Mouse (Mus musculus): ENCODE results near the gene Grik4. TPM values are rescaled to one million over a fixed set of nuclear protein-coding genes. Genes with fewer than 3 reads are reported as not detected.

Grik4 gene
- polyA plus RNA-seq, 1 experiment from 2014 or later, result 0.43 TPM

- H3K4me2 ChIP-seq, result no peak overlapping the region
- no peaks in the 10 kb centered on the region for H3K36me3 ChIP-seq (ENCODE audit: control insufficient read depth, insufficient read depth, low read length)
- H3K9ac ChIP-seq (ENCODE audit: low read depth, low read length), result no peak overlapping the region
- H3K4me3 ChIP-seq (ENCODE audit: low read depth, low read length), result no peak overlapping the region
- WGBS (ENCODE audit: insufficient replicate concordance), result 45% methylated on average over 7 of the region's 7 CpGs
- ATAC-seq (replicated peaks; ENCODE audit: insufficient number of reproducible peaks, low FRiP score, low TSS enrichment), result no peak
- H3K27me3 ChIP-seq (ENCODE audit: control insufficient read depth, insufficient read depth, low read length), result peaks cover 5% of the 10 kb centered on the region; the same call in 1 of the 2 replicates
- H3K4me1 ChIP-seq (ENCODE audit: control insufficient read depth, insufficient read depth, low read length), result peaks cover 11% of the 10 kb centered on the region; the same call in 1 of the 2 replicates
- H3K27ac ChIP-seq (ENCODE audit: low read depth, low read length), result no peak overlapping the region
- H3K9me3 ChIP-seq (replicated peaks; ENCODE audit: control insufficient read depth, low read length), result no peaks in the 10 kb centered on the region
Observed at GRCm38 (mm10) chr9:42530221-42531152, 413.8 kb downstream of the Grik4 start.

- H3K27me3 ChIP-seq (ENCODE audit: control insufficient read depth, insufficient read depth, low read length), result peaks cover 36% of the 10 kb centered on the region
- H3K27ac ChIP-seq (ENCODE audit: low read depth, low read length), result no peak overlapping the region
- peak overlapping the region; percentile 61 for H3K9ac ChIP-seq (ENCODE audit: low read depth, low read length)
- no peaks in the 10 kb centered on the region for H3K9me3 ChIP-seq (replicated peaks; ENCODE audit: control insufficient read depth, low read length)
- H3K4me1 ChIP-seq (ENCODE audit: control insufficient read depth, insufficient read depth, low read length), result no peaks in the 10 kb centered on the region; the same call in 1 of the 2 replicates
- H3K4me3 ChIP-seq (ENCODE audit: low read depth, low read length), result peak overlapping the region; percentile 42
- H3K4me2 ChIP-seq, result peak overlapping the region; percentile 78
- no peak for ATAC-seq (replicated peaks; ENCODE audit: insufficient number of reproducible peaks, low FRiP score, low TSS enrichment)
- 3% methylated on average over 36 of the region's 36 CpGs for WGBS (ENCODE audit: insufficient replicate concordance)
- no peaks in the 10 kb centered on the region for H3K36me3 ChIP-seq (ENCODE audit: control insufficient read depth, insufficient read depth, low read length)
Observed at GRCm38 (mm10) chr9:42520587-42521084, 423.7 kb downstream of the Grik4 start.

- Histone ChIP-seq H3K27ac (ENCODE audit: low read depth, low read length) (no peak overlapping the region), H3K36me3 (ENCODE audit: control insufficient read depth, insufficient read depth, low read length) (no peaks in the 10 kb centered on the region), H3K27me3 (ENCODE audit: control insufficient read depth, insufficient read depth, low read length) (peaks cover 36% of the 10 kb centered on the region), H3K4me2 (no peak overlapping the region), H3K9ac (ENCODE audit: low read depth, low read length) (no peak overlapping the region), H3K9me3 (replicated peaks; ENCODE audit: control insufficient read depth, low read length) (no peaks in the 10 kb centered on the region), H3K4me1 (ENCODE audit: control insufficient read depth, insufficient read depth, low read length) (no peaks in the 10 kb centered on the region; the same call in 1 of the 2 replicates), H3K4me3 (ENCODE audit: low read depth, low read length) (no peak overlapping the region)
- WGBS (ENCODE audit: insufficient replicate concordance), result 74% methylated on average over 14 of the region's 14 CpGs
- ATAC-seq (replicated peaks; ENCODE audit: insufficient number of reproducible peaks, low FRiP score, low TSS enrichment), result no peak
Observed at GRCm38 (mm10) chr9:42518163-42518562, 426.1 kb downstream of the Grik4 start.

GRCm38 (mm10) chr9:42513159-42513558 lies 431.1 kb downstream of the Grik4 start:
- H3K4me3 ChIP-seq (ENCODE audit: low read depth, low read length), result no peak overlapping the region
- H3K27me3 ChIP-seq (ENCODE audit: control insufficient read depth, insufficient read depth, low read length), result peaks cover 4% of the 10 kb centered on the region
- no peaks in the 10 kb centered on the region for H3K4me1 ChIP-seq (ENCODE audit: control insufficient read depth, insufficient read depth, low read length)
- no peak overlapping the region for H3K9ac ChIP-seq (ENCODE audit: low read depth, low read length)
- WGBS (ENCODE audit: insufficient replicate concordance), result 75% methylated on average over 5 of the region's 5 CpGs
- H3K9me3 ChIP-seq (replicated peaks; ENCODE audit: control insufficient read depth, low read length), result no peaks in the 10 kb centered on the region
- no peak for ATAC-seq (replicated peaks; ENCODE audit: insufficient number of reproducible peaks, low FRiP score, low TSS enrichment)
- no peak overlapping the region for H3K4me2 ChIP-seq
- no peaks in the 10 kb centered on the region for H3K36me3 ChIP-seq (ENCODE audit: control insufficient read depth, insufficient read depth, low read length)
- no peak overlapping the region for H3K27ac ChIP-seq (ENCODE audit: low read depth, low read length)

GRCm38 (mm10) chr9:42512312-42512711 lies 432.0 kb downstream of the Grik4 start:
- H3K36me3 ChIP-seq (ENCODE audit: control insufficient read depth, insufficient read depth, low read length), result no peaks in the 10 kb centered on the region
- H3K27me3 ChIP-seq (ENCODE audit: control insufficient read depth, insufficient read depth, low read length), result peaks cover 2% of the 10 kb centered on the region; the same call in 1 of the 2 replicates
- H3K4me2 ChIP-seq, result no peak overlapping the region
- 70% methylated on average over 4 of the region's 4 CpGs for WGBS (ENCODE audit: insufficient replicate concordance)
- no peak overlapping the region for H3K4me3 ChIP-seq (ENCODE audit: low read depth, low read length)
- H3K4me1 ChIP-seq (ENCODE audit: control insufficient read depth, insufficient read depth, low read length), result no peaks in the 10 kb centered on the region
- H3K9ac ChIP-seq (ENCODE audit: low read depth, low read length), result no peak overlapping the region
- H3K27ac ChIP-seq (ENCODE audit: low read depth, low read length), result no peak overlapping the region
- ATAC-seq (replicated peaks; ENCODE audit: insufficient number of reproducible peaks, low FRiP score, low TSS enrichment), result no peak
- no peaks in the 10 kb centered on the region for H3K9me3 ChIP-seq (replicated peaks; ENCODE audit: control insufficient read depth, low read length)

- no peaks in the 10 kb centered on the region for H3K4me1 ChIP-seq (ENCODE audit: control insufficient read depth, insufficient read depth, low read length)
- no peak for ATAC-seq (replicated peaks; ENCODE audit: insufficient number of reproducible peaks, low FRiP score, low TSS enrichment)
- H3K36me3 ChIP-seq (ENCODE audit: control insufficient read depth, insufficient read depth, low read length), result no peaks in the 10 kb centered on the region
- H3K27ac ChIP-seq (ENCODE audit: low read depth, low read length), result no peak overlapping the region
- H3K4me2 ChIP-seq, result no peak overlapping the region
- no peak overlapping the region for H3K4me3 ChIP-seq (ENCODE audit: low read depth, low read length)
- 76% methylated on average over 7 of the region's 7 CpGs for WGBS (ENCODE audit: insufficient replicate concordance)
- H3K9ac ChIP-seq (ENCODE audit: low read depth, low read length), result no peak overlapping the region
- H3K27me3 ChIP-seq (ENCODE audit: control insufficient read depth, insufficient read depth, low read length), result no peaks in the 10 kb centered on the region
- no peaks in the 10 kb centered on the region for H3K9me3 ChIP-seq (replicated peaks; ENCODE audit: control insufficient read depth, low read length)
Observed at GRCm38 (mm10) chr9:42508235-42508634, 436.1 kb downstream of the Grik4 start.

- H3K4me3 ChIP-seq (ENCODE audit: low read depth, low read length), result no peak within 1 kb of the TSS
- no peak within 1 kb of the TSS for H3K9ac ChIP-seq (ENCODE audit: low read depth, low read length)
- 78% methylated on average over 6 of the region's 6 CpGs for WGBS (ENCODE audit: insufficient replicate concordance)
Observed at GRCm38 (mm10) chr9:42507709-42508108, 436.6 kb downstream of the Grik4 start, which contains the start of gene Tbcel. Gene Tbcel, minus strand, starts transcription at chr9:42507809.

GRCm38 (mm10) chr9:42507022-42507421 lies 437.3 kb downstream of the Grik4 start:
- no peak overlapping the region for H3K9ac ChIP-seq (ENCODE audit: low read depth, low read length)
- no peaks in the 10 kb centered on the region for H3K4me1 ChIP-seq (ENCODE audit: control insufficient read depth, insufficient read depth, low read length)
- WGBS (ENCODE audit: insufficient replicate concordance), result 65% methylated on average over 1 of the region's 1 CpGs
- ATAC-seq (replicated peaks; ENCODE audit: insufficient number of reproducible peaks, low FRiP score, low TSS enrichment), result no peak
- H3K4me2 ChIP-seq, result no peak overlapping the region
- H3K36me3 ChIP-seq (ENCODE audit: control insufficient read depth, insufficient read depth, low read length), result no peaks in the 10 kb centered on the region
- no peak overlapping the region for H3K4me3 ChIP-seq (ENCODE audit: low read depth, low read length)
- H3K27ac ChIP-seq (ENCODE audit: low read depth, low read length), result no peak overlapping the region
- no peaks in the 10 kb centered on the region for H3K9me3 ChIP-seq (replicated peaks; ENCODE audit: control insufficient read depth, low read length)
- no peaks in the 10 kb centered on the region for H3K27me3 ChIP-seq (ENCODE audit: control insufficient read depth, insufficient read depth, low read length)

More at GRCm38 (mm10) chr9:42507709-42508108, 436.6 kb downstream of the Grik4 start, which contains the start of gene Tbcel:
- no peak within 1 kb of the TSS for H3K4me2 ChIP-seq
- ATAC-seq (replicated peaks; ENCODE audit: insufficient number of reproducible peaks, low FRiP score, low TSS enrichment), result no peak
- no peaks in the 10 kb centered on the region for H3K4me1 ChIP-seq (ENCODE audit: control insufficient read depth, insufficient read depth, low read length)
- no peaks in the 10 kb centered on the region for H3K36me3 ChIP-seq (ENCODE audit: control insufficient read depth, insufficient read depth, low read length)
- H3K9me3 ChIP-seq (replicated peaks; ENCODE audit: control insufficient read depth, low read length), result no peaks in the 10 kb centered on the region
- no peak within 1 kb of the TSS for H3K27ac ChIP-seq (ENCODE audit: low read depth, low read length)
- H3K27me3 ChIP-seq (ENCODE audit: control insufficient read depth, insufficient read depth, low read length), result no peaks in the 10 kb centered on the region
